Mouse (Mus musculus) yolk sac, embryonic 10.5 days (tissue): ENCODE measurements around the gene Slc38a11.
A peak's percentile ranks its signal among the peaks of the same experiment; 100 is the strongest.

ENCODE experiments used
- DNase-seq: peaks from one replicate; pipeline ENCODE4 v3.0.0-alpha.2; 2017; ENCODE audit warnings: low spot score

The Slc38a11 gene

GRCm38 (mm10) chr2:65363828-65364497 is at the start of gene Slc38a11:
Gene Slc38a11, minus strand, starts transcription at chr2:65364034.
- no peak for DNase-seq

DNA sequence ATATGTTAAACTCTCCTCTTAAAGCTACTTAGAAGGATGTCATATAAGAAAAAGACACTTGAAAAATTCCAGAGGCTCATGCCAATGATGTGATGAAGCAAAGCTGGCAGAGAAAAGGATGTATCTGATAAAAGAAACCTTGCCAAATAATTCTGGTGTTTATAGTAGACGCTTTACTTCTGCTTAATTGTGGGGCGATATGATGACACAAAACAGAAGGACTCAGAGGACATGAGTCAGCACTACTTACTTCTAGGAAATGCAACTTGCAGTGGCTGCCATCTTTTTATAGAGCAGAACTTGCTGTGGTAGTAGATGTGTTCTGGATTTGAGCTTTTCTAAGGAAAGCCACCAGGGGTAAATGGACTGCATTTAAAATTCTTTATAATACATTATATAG is 43.3 kb upstream of the Slc38a11 start:
- DNase-seq = no peak

DNA sequence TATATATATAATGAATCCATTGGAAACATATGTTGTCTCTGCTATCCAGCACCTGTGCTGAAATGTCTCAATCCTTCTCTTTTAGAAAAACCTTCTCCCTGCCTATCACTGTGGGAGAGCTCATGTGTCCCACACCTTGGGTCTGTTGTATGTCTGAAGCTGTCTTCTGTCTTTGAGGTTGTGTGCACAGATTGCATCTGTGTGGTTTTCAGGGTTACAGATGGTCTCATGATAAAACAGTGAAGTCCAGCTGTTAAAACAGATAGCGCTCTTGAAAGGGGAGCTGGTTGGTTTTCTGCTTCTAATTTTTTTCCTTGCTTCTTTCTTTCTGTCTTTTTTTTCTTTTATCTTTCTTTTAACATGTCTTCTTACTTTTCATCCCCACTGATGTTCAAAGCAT is 41.6 kb upstream of the Slc38a11 start:
- DNase-seq = no peak

- no peak for DNase-seq
Measured at GRCm38 (mm10) chr2:65402001-65402400, 38.2 kb upstream of the Slc38a11 start.

DNA sequence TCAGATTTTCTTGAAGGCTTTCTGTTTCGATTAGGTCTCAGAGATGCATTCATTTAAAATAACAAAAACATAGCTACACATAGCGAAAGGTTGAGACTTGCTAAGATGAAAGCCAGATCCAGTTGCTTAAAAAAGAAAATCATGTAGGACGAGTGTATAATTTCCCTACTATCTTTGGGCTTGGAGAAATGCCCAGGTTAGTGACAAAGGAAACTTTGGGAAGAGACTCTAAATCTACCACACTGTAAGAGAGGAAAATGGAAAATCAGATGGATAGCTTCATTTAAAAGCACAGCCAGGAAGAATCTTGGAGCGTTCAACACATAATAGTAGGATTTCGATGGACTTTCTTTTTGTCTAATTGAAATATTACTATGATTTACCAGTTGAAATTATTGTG is 36.1 kb upstream of the Slc38a11 start:
- DNase-seq = no peak

DNA sequence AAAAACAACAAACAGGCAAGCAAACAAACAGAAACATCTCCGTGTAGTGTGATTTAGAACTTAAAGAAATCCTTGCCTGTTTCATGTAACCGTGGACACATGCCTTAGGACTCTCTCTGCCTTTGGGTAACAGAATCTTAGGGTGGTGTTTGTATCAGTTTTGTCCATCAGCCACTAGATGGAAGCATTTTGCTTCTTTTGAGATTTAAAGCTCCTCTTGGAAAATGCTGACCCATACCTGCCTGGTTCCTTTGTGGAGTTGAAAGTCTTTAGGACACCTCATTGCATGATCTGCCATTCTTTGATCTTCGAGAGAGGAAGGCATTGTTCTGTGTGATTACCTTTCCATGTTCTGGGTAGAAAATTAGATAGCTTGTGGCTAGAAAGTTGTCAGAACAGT is 32.3 kb upstream of the Slc38a11 start:
- no peak for DNase-seq

- DNase-seq = no peak
Measured at GRCm38 (mm10) chr2:65393061-65393460, 29.2 kb upstream of the Slc38a11 start.

GRCm38 (mm10) chr2:65391322-65391721 is 27.5 kb upstream of the Slc38a11 start:
- DNase-seq = no peak

DNA sequence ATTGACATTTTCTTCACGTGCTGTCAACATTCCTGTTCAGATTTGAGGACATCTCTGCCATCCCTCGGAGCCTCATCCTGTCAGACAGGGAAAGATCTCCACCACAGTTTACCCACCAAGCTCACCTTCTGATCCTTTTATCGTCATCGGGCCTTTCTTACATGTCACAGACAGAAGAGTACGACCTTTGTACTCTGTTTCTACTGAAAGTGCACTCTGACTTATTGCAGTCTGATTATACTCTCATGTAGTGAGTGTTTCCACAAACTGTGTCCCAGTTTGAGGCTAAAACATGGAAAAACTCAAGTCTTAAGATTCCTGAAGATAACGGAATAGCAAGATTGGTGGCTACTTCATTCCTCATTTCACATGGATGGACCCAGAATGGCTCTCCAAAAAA is 21.0 kb upstream of the Slc38a11 start:
- no peak for DNase-seq

DNA sequence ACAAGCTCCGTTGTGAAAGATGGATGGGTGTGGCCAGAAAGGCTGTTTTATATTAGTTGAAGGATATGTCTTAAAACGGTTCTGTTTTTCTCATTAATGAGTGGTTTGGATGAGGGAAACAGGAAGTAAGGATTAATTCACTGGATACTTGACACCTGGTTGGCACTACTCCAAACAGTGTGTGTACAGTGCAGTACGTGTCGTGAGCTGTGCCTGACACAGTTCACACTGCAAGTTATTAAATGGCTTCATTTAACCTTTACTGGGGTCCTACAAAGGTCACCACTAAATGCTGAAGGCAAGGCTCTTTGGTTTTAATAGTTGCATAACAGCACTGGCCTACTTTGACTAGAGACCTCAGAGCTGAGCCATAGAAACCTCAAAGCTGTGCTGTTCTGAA is 18.7 kb upstream of the Slc38a11 start:
- DNase-seq = no peak

- DNase-seq = no peak
Measured at GRCm38 (mm10) chr2:65378425-65378824, 14.6 kb upstream of the Slc38a11 start.

DNA sequence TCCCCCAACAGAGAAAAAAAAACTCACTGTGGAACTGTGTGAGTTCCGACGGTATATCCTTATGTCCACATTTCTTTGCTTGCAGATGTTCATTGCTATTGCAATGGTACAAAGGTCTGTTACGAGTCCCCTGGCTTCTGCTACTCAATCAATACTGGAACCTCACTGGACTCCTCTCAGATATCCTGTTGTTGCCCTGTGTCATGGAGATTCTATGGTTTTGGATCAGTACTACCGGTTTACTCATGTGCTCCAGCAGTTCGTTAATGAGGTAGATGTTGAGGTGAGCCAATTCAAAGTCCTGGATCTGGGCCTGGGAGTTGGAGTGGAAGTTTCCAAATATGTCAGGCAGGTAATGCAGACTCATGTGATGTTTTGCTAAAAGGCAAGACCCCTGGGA is 10.6 kb upstream of the Slc38a11 start:
- no peak for DNase-seq

- no peak for DNase-seq
Measured at GRCm38 (mm10) chr2:65373076-65373475, 9.2 kb upstream of the Slc38a11 start.

GRCm38 (mm10) chr2:65360736-65361475 is 2.9 kb downstream of the Slc38a11 start:
- DNase-seq = no peak

GRCm38 (mm10) chr2:65347367-65347766 is 16.5 kb downstream of the Slc38a11 start:
- DNase-seq = no peak

- no peak for DNase-seq
Measured at GRCm38 (mm10) chr2:65346915-65347314, 16.9 kb downstream of the Slc38a11 start.

GRCm38 (mm10) chr2:65346037-65346436 is 17.8 kb downstream of the Slc38a11 start:
- no peak for DNase-seq

GRCm38 (mm10) chr2:65342057-65342456 is 21.8 kb downstream of the Slc38a11 start:
- DNase-seq = peak; percentile 8

DNA sequence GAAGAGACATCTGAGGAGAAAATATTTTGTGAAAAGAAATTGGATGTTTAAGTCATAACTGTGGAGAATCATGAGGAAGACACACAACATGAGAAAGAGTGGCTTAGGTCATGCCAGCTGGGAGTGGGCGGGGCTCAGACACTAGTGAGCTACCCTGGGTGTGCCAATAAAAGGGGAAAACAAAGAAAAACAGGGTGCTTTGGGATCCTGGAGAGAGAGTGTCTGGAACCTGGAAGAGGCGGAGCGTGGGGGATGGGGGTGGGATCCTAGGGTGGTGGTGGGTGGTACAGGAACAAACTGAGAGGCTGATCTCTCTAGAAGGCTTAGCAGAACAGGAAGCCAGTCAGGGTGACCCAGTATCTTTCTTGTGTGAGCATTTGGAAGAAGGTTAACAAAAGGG is 23.0 kb downstream of the Slc38a11 start:
- DNase-seq = no peak

GRCm38 (mm10) chr2:65337378-65338140 is 26.3 kb downstream of the Slc38a11 start:
- peak; percentile 48 for DNase-seq

DNA sequence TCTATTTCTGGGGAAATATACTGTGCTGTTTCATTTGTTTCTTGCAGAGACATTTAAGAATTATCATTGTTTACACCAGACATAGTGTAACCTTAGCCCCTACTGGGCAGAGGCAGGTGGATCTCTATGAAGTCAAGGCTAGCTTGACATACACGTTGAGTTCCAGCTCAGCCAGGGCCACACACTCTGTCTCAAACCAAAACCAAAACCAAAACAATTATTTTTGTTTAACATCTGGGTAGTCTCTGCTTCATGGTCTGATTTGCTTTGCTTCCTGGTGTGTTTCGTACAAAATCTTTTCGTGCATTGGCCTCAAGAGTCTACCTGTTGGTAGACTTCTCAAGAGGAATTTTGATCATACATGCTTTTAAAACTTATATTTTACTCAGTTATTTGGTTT is 27.2 kb downstream of the Slc38a11 start:
- no peak for DNase-seq

GRCm38 (mm10) chr2:65334091-65334490 is 29.7 kb downstream of the Slc38a11 start:
- peak; percentile 47 for DNase-seq

GRCm38 (mm10) chr2:65331321-65331720 is 32.5 kb downstream of the Slc38a11 start:
- DNase-seq = peak; percentile 11
